1 mouse cellular context compared by ENCODE assay signal in the genomic region with DNA sequence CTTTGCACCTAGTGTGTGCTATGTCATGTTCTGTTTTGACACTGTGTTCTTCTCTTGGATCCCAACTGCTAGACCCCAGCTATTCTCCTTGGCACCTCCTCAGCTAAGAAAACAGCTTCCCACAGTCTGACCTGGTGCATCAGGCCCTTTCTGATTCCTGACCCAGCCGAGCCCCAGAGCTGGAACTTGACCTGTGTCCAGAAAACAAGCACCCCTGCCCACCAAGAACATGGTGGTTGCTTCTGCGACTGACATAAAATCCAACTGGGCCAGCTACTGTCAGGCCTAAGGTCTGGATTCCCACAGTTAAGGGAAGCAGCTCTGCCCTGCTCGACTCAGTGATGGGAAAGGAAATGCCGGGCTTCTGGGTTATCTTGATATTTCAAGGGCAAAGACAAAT.
TF ChIP-seq lines count a peak whose summit lies in the region.

No protein-coding gene starts in this region.

TF ChIP-seq in MEL, 35 proteins besides CTCF, POLR2A, EP300 and RAD21 (continued from another document):
- no peak for TF ChIP-seq USF1 (IDR thresholded peaks at IDR 0.05; ENCODE audit: low read depth, low read length)
